Mouse (Mus musculus) hindbrain, postnatal 0 days (tissue): Measurements from ENCODE around the gene Scn11a. TPM values are rescaled to one million over a fixed set of nuclear protein-coding genes. Genes with fewer than 3 reads are reported as not detected.
A peak's percentile ranks its signal among the peaks of the same experiment; 100 is the strongest.

Experiments
- ATAC-seq: fragments of 200-750 bp; cut with Nextera tagmentation; 2 replicates; pipeline ENCODE4 v1.8.0; 2017; ENCODE audit warnings: mild to moderate bottlenecking, moderate TSS enrichment, moderate library complexity
- DNase-seq: peaks from one replicate; pipeline ENCODE4 v3.0.0-alpha.2; 2015; ENCODE audit warnings: low spot score
- H3K27ac ChIP-seq: fragments of 300-500 bp; sonication (generic); 2 replicates; pipeline ENCODE4 v1.5.1; 2014; ENCODE audit warnings: mild to moderate bottlenecking
- H3K27me3 ChIP-seq: fragments of 300-500 bp; sonication (generic); 2 replicates; pipeline ENCODE4 v1.6.1; 2014; ENCODE audit warnings: low read length, mixed read lengths; ENCODE audit not compliant: insufficient read depth
- H3K36me3 ChIP-seq: fragments of 300-500 bp; sonication (generic); 2 replicates; pipeline ENCODE4 v1.6.1; 2014; ENCODE audit warnings: low read length, mixed read lengths; ENCODE audit not compliant: insufficient read depth
- H3K4me1 ChIP-seq: fragments of 300-500 bp; sonication (generic); 2 replicates; pipeline ENCODE4 v1.6.1; 2014; ENCODE audit warnings: antibody characterized with exemption, low read length, mixed read lengths; ENCODE audit not compliant: insufficient read depth
- H3K4me2 ChIP-seq: fragments of 300-500 bp; sonication (generic); 2 replicates; pipeline ENCODE4 v1.6.1; 2014; ENCODE audit warnings: low read depth, mild to moderate bottlenecking, low read length, moderate library complexity, mixed read lengths
- H3K4me3 ChIP-seq: fragments of 300-500 bp; sonication (generic); 2 replicates; pipeline ENCODE4 v1.5.1; 2014; ENCODE audit warnings: low read length
- H3K9ac ChIP-seq: fragments of 300-500 bp; sonication (generic); replicated peaks from 2 replicates; pipeline ENCODE4 v1.6.1; 2014; ENCODE audit warnings: mild to moderate bottlenecking, low read length, moderate library complexity, mixed read lengths
- H3K9me3 ChIP-seq: fragments of 300-500 bp; sonication (generic); 2 replicates; pipeline ENCODE4 v1.6.1; 2016; ENCODE audit warnings: low read length, mixed read lengths
- CTCF ChIP-seq: IDR thresholded peaks from 2 replicates; pipeline ENCODE4 v1.5.1; 2016; ENCODE audit warnings: antibody characterized with exemption, control low read depth, low read depth
- WGBS: fragments of 180-500 bp; shearing (Covaris S2); extraction: QIAGEN DNeasy Blood & Tissue Kit; methylation state at CpG from one replicate; pipeline ENCODE4 v1.1.7; 2014; 5-methylcytosine and 5-hydroxymethylcytosine counted together
- polyA plus RNA-seq: library from polyadenylated mRNA; unstranded; fragments of >200 nt; fragmentation: Nextera tagmentation; extraction: Ambion mirVana; gene quantifications from 2 replicates; pipeline ENCODE4 v1.2.1, GENCODE M21; 2015
- total RNA-seq: library from RNA; depleted of rRNA; stranded (reverse); fragments of >200 nt; gene quantifications from 2 replicates; pipeline ENCODE4 v1.2.3, GENCODE M21; 2014; rRNA removed

The Scn11a gene
- total RNA-seq (0.52 and 0.65 TPM in 2 replicates), polyA plus RNA-seq (0.16 and 0.23 TPM in 2 replicates)

DNA sequence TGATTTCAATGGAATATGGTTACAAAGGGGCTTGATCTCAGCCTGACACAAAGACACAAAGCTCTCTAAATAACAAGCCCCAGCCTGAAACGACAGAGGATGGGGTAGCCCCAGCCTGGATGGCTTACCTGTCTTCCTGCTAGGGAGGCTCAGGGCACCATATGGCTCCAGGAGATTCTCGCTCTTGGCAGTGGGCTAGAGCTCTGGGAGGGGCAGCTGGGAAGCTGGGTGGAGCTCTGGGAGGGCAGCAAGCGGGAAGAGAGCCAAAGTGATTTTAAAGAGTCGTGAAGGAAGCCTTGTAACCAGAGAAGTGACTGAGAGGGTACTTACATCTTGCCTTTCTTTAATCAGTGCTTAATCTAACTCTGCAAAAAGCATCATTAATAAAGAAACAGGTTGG is at the start of gene Scn11a:
TSS of gene Scn11a (minus strand) at position 160 of the 400 bp plus-strand sequence.
- Histone ChIP-seq H3K27ac (no peak within 1 kb of the TSS), H3K27me3 (no peaks in the 10 kb centered on the region), H3K9ac (no peak within 1 kb of the TSS), H3K4me2 (no peak within 1 kb of the TSS), H3K36me3 (no peaks in the 10 kb centered on the region), H3K4me1 (peaks cover 4% of the 10 kb centered on the region; the same call in 1 of the 2 replicates), H3K9me3 (no peaks in the 10 kb centered on the region), H3K4me3 (no peak within 1 kb of the TSS)
- TF ChIP-seq CTCF, result no peak
- WGBS, result 35% methylated on average over 4 of the region's 4 CpGs
- DNase-seq (no peak), ATAC-seq (no peak)

GRCm38 (mm10) chr9:119854170-119854569 is 28.9 kb upstream of the Scn11a start:
- H3K27ac ChIP-seq, result no peak overlapping the region
- H3K9ac ChIP-seq, result no peak overlapping the region
- DNase-seq (no peak), ATAC-seq (no peak)
- TF ChIP-seq CTCF, result no peak
- no peaks in the 10 kb centered on the region for H3K27me3 ChIP-seq
- no peaks in the 10 kb centered on the region for H3K4me1 ChIP-seq
- WGBS, result 73% methylated on average over 8 of the region's 8 CpGs
- H3K4me2 ChIP-seq, result no peak overlapping the region
- H3K36me3 ChIP-seq, result no peaks in the 10 kb centered on the region
- H3K4me3 ChIP-seq, result no peak overlapping the region
- no peaks in the 10 kb centered on the region for H3K9me3 ChIP-seq

DNA sequence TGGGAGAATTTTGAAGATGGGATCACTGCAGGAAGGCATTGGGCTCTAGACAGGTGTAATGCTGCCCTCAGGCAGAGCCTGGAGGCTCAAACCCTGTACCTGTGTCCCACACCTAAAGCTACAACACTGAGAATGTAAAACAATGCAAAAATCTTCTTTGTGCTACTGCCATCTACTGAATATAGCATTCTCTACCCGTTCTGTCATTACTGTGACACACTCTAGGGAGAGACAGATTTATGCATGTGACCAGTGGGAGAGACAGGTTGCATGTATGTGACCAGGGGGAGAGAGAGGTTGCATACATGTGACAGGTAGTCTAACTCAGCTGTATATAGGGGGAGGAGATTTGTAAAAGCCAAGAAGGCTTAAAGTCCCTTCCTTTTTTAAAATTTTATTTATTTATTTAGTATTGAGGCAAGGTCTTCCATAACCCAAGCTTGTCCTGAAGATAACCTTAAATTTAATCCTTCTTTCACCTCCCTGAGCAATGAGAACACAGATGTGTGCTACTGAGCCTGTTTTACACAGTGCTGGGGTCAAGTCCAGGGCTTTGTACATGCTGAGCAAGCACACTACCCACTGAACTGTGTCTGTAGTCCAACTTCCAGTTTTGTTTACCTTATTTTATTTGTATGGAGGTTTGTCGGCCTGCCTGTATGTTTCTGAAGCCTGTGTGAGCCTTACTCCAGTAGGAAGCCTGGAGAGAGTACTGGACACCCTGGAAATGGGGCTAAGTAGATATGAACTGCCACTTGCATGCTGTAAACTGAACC is 28.0 kb upstream of the Scn11a start:
- 57% methylated on average over 2 of the region's 2 CpGs for WGBS
- peak; percentile 31 for ATAC-seq

DNA sequence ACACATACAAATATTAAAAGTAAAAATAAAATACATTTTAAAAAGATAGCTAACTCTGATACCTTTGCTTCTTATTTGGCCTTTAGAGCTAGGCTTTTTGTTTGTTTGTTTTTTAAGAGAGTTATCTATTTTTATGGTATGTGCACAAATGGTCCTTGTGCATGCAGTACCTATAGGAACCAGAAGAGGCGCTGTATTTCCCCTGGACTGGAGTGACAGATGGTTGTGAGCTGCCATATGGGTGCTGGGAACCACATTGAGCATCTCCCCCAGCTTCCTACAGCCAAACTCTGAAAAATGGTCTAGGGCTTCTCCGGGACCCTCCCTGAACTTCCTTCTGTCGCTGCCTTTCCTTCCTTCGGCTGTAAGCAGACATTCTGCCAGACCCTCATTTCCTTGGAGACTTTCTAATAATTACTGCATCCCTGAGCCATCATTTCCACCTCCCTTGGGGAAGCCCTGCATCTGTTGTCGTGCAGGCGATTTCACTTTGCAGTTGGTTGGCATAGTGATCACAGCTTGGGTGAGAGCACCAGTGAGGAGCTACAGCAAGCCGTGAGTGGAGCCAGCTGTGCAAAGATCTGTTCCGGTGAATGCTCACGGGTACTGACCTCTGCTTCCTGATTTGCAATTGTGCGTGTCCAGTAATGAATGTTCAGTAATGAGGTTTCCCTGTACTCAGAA is 27.2 kb upstream of the Scn11a start:
- H3K9ac ChIP-seq, result no peak overlapping the region
- DNase-seq (peak; percentile 79), ATAC-seq (peak; percentile 82)
- H3K4me2 ChIP-seq, result no peak overlapping the region
- no peak overlapping the region for H3K4me3 ChIP-seq
- 39% methylated on average over 10 of the region's 10 CpGs for WGBS
- no peaks in the 10 kb centered on the region for H3K27me3 ChIP-seq
- no peaks in the 10 kb centered on the region for H3K9me3 ChIP-seq
- H3K4me1 ChIP-seq, result no peaks in the 10 kb centered on the region; the same call in 1 of the 2 replicates
- peak overlapping the region; percentile 34; the same call in 1 of the 2 replicates for H3K27ac ChIP-seq
- H3K36me3 ChIP-seq, result no peaks in the 10 kb centered on the region
- peak; percentile 59 for TF ChIP-seq CTCF

More for the DNA sequence above, 28.0 kb upstream of the Scn11a start:
- Histone ChIP-seq H3K9ac (no peak overlapping the region), H3K27me3 (no peaks in the 10 kb centered on the region), H3K4me2 (no peak overlapping the region), H3K4me1 (no peaks in the 10 kb centered on the region; the same call in 1 of the 2 replicates), H3K36me3 (no peaks in the 10 kb centered on the region), H3K4me3 (no peak overlapping the region), H3K27ac (peak overlapping the region; percentile 34; the same call in 1 of the 2 replicates), H3K9me3 (no peaks in the 10 kb centered on the region)
- DNase-seq, result no peak
- TF ChIP-seq CTCF, result no peak; the same call in 1 of the 2 replicates

GRCm38 (mm10) chr9:119849214-119849613 is 24.0 kb upstream of the Scn11a start:
- no peak for TF ChIP-seq CTCF
- WGBS, result 22% methylated on average over 8 of the region's 8 CpGs
- no peaks in the 10 kb centered on the region for H3K27me3 ChIP-seq
- DNase-seq (no peak), ATAC-seq (no peak)
- H3K9me3 ChIP-seq, result no peaks in the 10 kb centered on the region
- H3K36me3 ChIP-seq, result no peaks in the 10 kb centered on the region
- H3K9ac ChIP-seq, result no peak overlapping the region
- H3K27ac ChIP-seq, result no peak overlapping the region
- no peak overlapping the region for H3K4me3 ChIP-seq
- H3K4me1 ChIP-seq, result no peaks in the 10 kb centered on the region; the same call in 1 of the 2 replicates
- H3K4me2 ChIP-seq, result no peak overlapping the region

DNA sequence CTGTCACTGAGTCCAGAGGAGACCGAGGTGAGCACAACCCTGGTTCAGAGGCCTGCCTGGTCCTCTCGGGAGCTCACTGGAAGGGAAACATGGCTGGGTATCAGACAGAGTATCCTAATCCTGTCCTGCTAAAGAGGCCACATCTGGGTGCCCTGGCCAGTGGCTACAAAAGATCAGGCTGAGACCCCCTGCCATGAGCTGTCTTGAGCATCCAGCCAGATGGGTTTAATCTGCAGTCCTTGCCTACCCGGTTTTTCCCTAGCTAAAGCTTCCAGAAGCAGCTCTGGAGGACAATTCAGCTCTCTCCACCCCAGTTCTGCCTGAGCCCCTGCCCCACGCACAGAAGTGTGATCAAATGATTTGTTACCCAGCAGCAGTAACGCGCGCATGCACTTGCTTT is 23.4 kb upstream of the Scn11a start:
- Histone ChIP-seq H3K9me3 (no peaks in the 10 kb centered on the region), H3K36me3 (no peaks in the 10 kb centered on the region), H3K9ac (no peak overlapping the region), H3K27ac (no peak overlapping the region), H3K4me2 (no peak overlapping the region), H3K4me1 (no peaks in the 10 kb centered on the region; the same call in 1 of the 2 replicates), H3K27me3 (no peaks in the 10 kb centered on the region), H3K4me3 (no peak overlapping the region)
- DNase-seq (no peak), ATAC-seq (no peak)
- no peak for TF ChIP-seq CTCF
- WGBS, result 41% methylated on average over 7 of the region's 7 CpGs
